Mouse (Mus musculus): ENCODE measurements at regions not wholly inside any gene's neighbourhood (a gene's known extent, or its start where the extent isn't known, plus 50 kb on each side); places are given as distances from the start of the nearest gene placed in this dataset.
A peak's percentile ranks its signal among the peaks of the same experiment; 100 is the strongest.

GRCm38 (mm10) chr19:25980308-25980707 lies 308.1 kb downstream of the Dmrt2 start:
- no peaks in the 10 kb centered on the region for H3K9me3 ChIP-seq (ENCODE audit: control insufficient read depth, low read length)
- no peak overlapping the region for H3K27ac ChIP-seq (ENCODE audit: low read length)
- no peaks in the 10 kb centered on the region for H3K36me3 ChIP-seq (ENCODE audit: control insufficient read depth, insufficient read depth)
- H3K4me1 ChIP-seq (replicated peaks; ENCODE audit: control insufficient read depth, insufficient read depth, low read length) = no peaks in the 10 kb centered on the region
- no peak overlapping the region for H3K4me2 ChIP-seq (ENCODE audit: low read length)
- H3K9ac ChIP-seq (replicated peaks; ENCODE audit: low read depth, low read length) = no peak overlapping the region
- no peak overlapping the region for H3K4me3 ChIP-seq (replicated peaks; ENCODE audit: low read length)
- H3K27me3 ChIP-seq (replicated peaks; ENCODE audit: control insufficient read depth, insufficient read depth, low read length) = no peaks in the 10 kb centered on the region
- ATAC-seq = no peak
- WGBS = 61% methylated on average over 4 of the region's 4 CpGs

- no peak overlapping the region for H3K9ac ChIP-seq (replicated peaks; ENCODE audit: low read depth, low read length)
- 20% methylated on average over 8 of the region's 8 CpGs for WGBS
- ATAC-seq = peak; percentile 89
- no peak overlapping the region for H3K4me2 ChIP-seq (ENCODE audit: low read length)
- H3K9me3 ChIP-seq (ENCODE audit: control insufficient read depth, low read length) = no peaks in the 10 kb centered on the region
- no peaks in the 10 kb centered on the region for H3K36me3 ChIP-seq (ENCODE audit: control insufficient read depth, insufficient read depth)
- peak overlapping the region; percentile 56 for H3K27ac ChIP-seq (ENCODE audit: low read length)
- H3K4me3 ChIP-seq (replicated peaks; ENCODE audit: low read length) = no peak overlapping the region
- H3K4me1 ChIP-seq (replicated peaks; ENCODE audit: control insufficient read depth, insufficient read depth, low read length) = peaks cover 8% of the 10 kb centered on the region; the same call in 1 of the 2 replicates
- H3K27me3 ChIP-seq (replicated peaks; ENCODE audit: control insufficient read depth, insufficient read depth, low read length) = no peaks in the 10 kb centered on the region
Measured at GRCm38 (mm10) chr19:26014620-26015180, 342.5 kb downstream of the Dmrt2 start.

DNA sequence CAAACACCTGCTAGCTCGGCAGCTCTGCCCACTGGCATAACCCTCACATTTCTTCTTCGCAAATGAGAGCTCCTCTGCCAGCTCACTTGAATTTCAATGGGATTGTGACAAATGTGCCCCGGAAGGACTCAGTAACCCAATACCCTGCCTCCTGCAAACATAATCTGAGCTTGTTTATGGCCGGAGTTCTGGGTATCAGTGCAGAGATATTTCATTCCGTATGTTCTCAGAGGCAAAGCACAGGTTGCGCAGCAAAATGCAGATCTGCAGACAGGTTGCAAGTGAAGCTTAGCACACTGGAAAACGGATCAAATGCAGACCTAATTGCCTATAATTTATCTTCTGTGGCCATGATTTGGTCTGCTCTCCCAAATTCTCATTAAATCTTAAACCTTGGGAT lies 348.9 kb downstream of the Dmrt2 start:
- ATAC-seq = no peak
- WGBS = 60% methylated on average over 7 of the region's 7 CpGs

GRCm38 (mm10) chr19:26026103-26026502 lies 353.9 kb downstream of the Dmrt2 start:
- ATAC-seq = no peak
- Histone ChIP-seq H3K27ac (ENCODE audit: low read length) (no peak overlapping the region), H3K9me3 (ENCODE audit: control insufficient read depth, low read length) (no peaks in the 10 kb centered on the region), H3K36me3 (ENCODE audit: control insufficient read depth, insufficient read depth) (no peaks in the 10 kb centered on the region), H3K4me1 (replicated peaks; ENCODE audit: control insufficient read depth, insufficient read depth, low read length) (no peaks in the 10 kb centered on the region), H3K4me3 (replicated peaks; ENCODE audit: low read length) (no peak overlapping the region), H3K4me2 (ENCODE audit: low read length) (no peak overlapping the region), H3K27me3 (replicated peaks; ENCODE audit: control insufficient read depth, insufficient read depth, low read length) (no peaks in the 10 kb centered on the region), H3K9ac (replicated peaks; ENCODE audit: low read depth, low read length) (no peak overlapping the region)
- WGBS = 89% methylated on average over 3 of the region's 3 CpGs

More for the DNA sequence above, 348.9 kb downstream of the Dmrt2 start:
- Histone ChIP-seq H3K4me2 (ENCODE audit: low read length) (no peak overlapping the region), H3K9me3 (ENCODE audit: control insufficient read depth, low read length) (no peaks in the 10 kb centered on the region), H3K27me3 (replicated peaks; ENCODE audit: control insufficient read depth, insufficient read depth, low read length) (no peaks in the 10 kb centered on the region), H3K27ac (ENCODE audit: low read length) (no peak overlapping the region), H3K36me3 (ENCODE audit: control insufficient read depth, insufficient read depth) (no peaks in the 10 kb centered on the region), H3K4me1 (replicated peaks; ENCODE audit: control insufficient read depth, insufficient read depth, low read length) (no peaks in the 10 kb centered on the region), H3K4me3 (replicated peaks; ENCODE audit: low read length) (no peak overlapping the region), H3K9ac (replicated peaks; ENCODE audit: low read depth, low read length) (no peak overlapping the region)

- no peak overlapping the region for H3K9ac ChIP-seq (replicated peaks; ENCODE audit: low read depth, low read length)
- H3K36me3 ChIP-seq (ENCODE audit: control insufficient read depth, insufficient read depth) = no peaks in the 10 kb centered on the region
- H3K27me3 ChIP-seq (replicated peaks; ENCODE audit: control insufficient read depth, insufficient read depth, low read length) = no peaks in the 10 kb centered on the region
- no peaks in the 10 kb centered on the region for H3K4me1 ChIP-seq (replicated peaks; ENCODE audit: control insufficient read depth, insufficient read depth, low read length)
- no peak overlapping the region for H3K4me2 ChIP-seq (ENCODE audit: low read length)
- ATAC-seq = no peak
- H3K4me3 ChIP-seq (replicated peaks; ENCODE audit: low read length) = no peak overlapping the region
- no peak overlapping the region for H3K27ac ChIP-seq (ENCODE audit: low read length)
- WGBS = 12% methylated on average over 7 of the region's 7 CpGs
- no peaks in the 10 kb centered on the region for H3K9me3 ChIP-seq (ENCODE audit: control insufficient read depth, low read length)
Measured at GRCm38 (mm10) chr19:26037270-26037669, 365.1 kb downstream of the Dmrt2 start.

- Histone ChIP-seq H3K27me3 (replicated peaks; ENCODE audit: control insufficient read depth, insufficient read depth, low read length) (no peaks in the 10 kb centered on the region), H3K9ac (replicated peaks; ENCODE audit: low read depth, low read length) (no peak overlapping the region), H3K9me3 (ENCODE audit: control insufficient read depth, low read length) (no peaks in the 10 kb centered on the region), H3K27ac (ENCODE audit: low read length) (no peak overlapping the region), H3K4me3 (replicated peaks; ENCODE audit: low read length) (no peak overlapping the region), H3K36me3 (ENCODE audit: control insufficient read depth, insufficient read depth) (no peaks in the 10 kb centered on the region), H3K4me1 (replicated peaks; ENCODE audit: control insufficient read depth, insufficient read depth, low read length) (no peaks in the 10 kb centered on the region), H3K4me2 (ENCODE audit: low read length) (no peak overlapping the region)
- no peak for ATAC-seq
- WGBS = 16% methylated on average over 9 of the region's 9 CpGs
Measured at GRCm38 (mm10) chr19:26051478-26052215, 379.4 kb downstream of the Dmrt2 start.

DNA sequence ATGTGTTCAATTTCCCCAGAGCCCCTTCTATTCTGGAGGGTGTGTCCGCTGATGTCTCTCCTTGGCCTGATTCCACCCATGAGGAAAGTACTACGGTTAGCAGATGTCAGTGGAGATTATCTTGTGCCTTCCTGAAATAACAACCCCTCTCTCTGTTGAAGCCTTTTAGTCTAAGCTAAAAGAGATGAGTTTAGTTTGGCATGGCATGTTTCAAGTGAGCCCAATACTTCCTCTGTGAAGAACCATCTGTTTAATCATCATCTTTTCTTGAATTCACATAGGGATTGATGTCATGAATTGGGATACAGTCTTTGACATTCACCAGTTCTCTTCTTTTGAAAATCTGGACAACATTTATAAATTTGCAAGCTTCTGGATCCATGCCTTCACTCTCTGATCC lies 387.5 kb downstream of the Dmrt2 start:
- Histone ChIP-seq H3K36me3 (ENCODE audit: control insufficient read depth, insufficient read depth) (no peaks in the 10 kb centered on the region), H3K27me3 (replicated peaks; ENCODE audit: control insufficient read depth, insufficient read depth, low read length) (no peaks in the 10 kb centered on the region), H3K27ac (ENCODE audit: low read length) (no peak overlapping the region), H3K9ac (replicated peaks; ENCODE audit: low read depth, low read length) (no peak overlapping the region), H3K9me3 (ENCODE audit: control insufficient read depth, low read length) (no peaks in the 10 kb centered on the region), H3K4me1 (replicated peaks; ENCODE audit: control insufficient read depth, insufficient read depth, low read length) (no peaks in the 10 kb centered on the region), H3K4me3 (replicated peaks; ENCODE audit: low read length) (no peak overlapping the region), H3K4me2 (ENCODE audit: low read length) (no peak overlapping the region)
- WGBS = 82% methylated on average over 2 of the region's 2 CpGs
- ATAC-seq = no peak

DNA sequence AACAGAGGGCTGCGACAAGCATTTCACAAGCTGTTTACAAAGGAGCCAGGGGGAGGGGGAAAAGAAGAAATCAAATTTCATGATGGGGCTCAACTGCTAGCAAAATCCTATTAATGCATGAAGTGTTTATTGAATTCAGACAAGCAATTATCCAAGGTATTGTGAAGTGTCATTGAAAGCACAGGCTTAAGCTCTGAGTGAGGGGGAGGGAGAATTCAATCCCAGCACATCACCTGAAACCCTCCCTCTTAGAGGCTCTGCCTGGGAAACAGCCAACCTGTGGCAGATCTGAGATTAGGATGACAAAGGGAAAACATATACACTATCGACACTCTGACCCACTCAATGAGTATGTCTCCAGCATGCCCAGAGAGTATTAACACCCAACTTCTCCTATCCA lies 396.3 kb downstream of the Dmrt2 start:
- 31% methylated on average over 2 of the region's 2 CpGs for WGBS
- Histone ChIP-seq H3K4me1 (replicated peaks; ENCODE audit: control insufficient read depth, insufficient read depth, low read length) (no peaks in the 10 kb centered on the region), H3K27me3 (replicated peaks; ENCODE audit: control insufficient read depth, insufficient read depth, low read length) (no peaks in the 10 kb centered on the region), H3K9me3 (ENCODE audit: control insufficient read depth, low read length) (no peaks in the 10 kb centered on the region), H3K36me3 (ENCODE audit: control insufficient read depth, insufficient read depth) (no peaks in the 10 kb centered on the region), H3K27ac (ENCODE audit: low read length) (no peak overlapping the region), H3K9ac (replicated peaks; ENCODE audit: low read depth, low read length) (no peak overlapping the region), H3K4me2 (ENCODE audit: low read length) (no peak overlapping the region), H3K4me3 (replicated peaks; ENCODE audit: low read length) (no peak overlapping the region)
- no peak for ATAC-seq

GRCm38 (mm10) chr19:26069908-26070307 lies 397.7 kb downstream of the Dmrt2 start:
- Histone ChIP-seq H3K36me3 (ENCODE audit: control insufficient read depth, insufficient read depth) (no peaks in the 10 kb centered on the region), H3K27me3 (replicated peaks; ENCODE audit: control insufficient read depth, insufficient read depth, low read length) (no peaks in the 10 kb centered on the region), H3K4me1 (replicated peaks; ENCODE audit: control insufficient read depth, insufficient read depth, low read length) (no peaks in the 10 kb centered on the region), H3K4me3 (replicated peaks; ENCODE audit: low read length) (no peak overlapping the region), H3K27ac (ENCODE audit: low read length) (no peak overlapping the region), H3K9me3 (ENCODE audit: control insufficient read depth, low read length) (no peaks in the 10 kb centered on the region), H3K4me2 (ENCODE audit: low read length) (no peak overlapping the region), H3K9ac (replicated peaks; ENCODE audit: low read depth, low read length) (no peak overlapping the region)
- ATAC-seq = no peak
- WGBS = 87% methylated on average over 3 of the region's 3 CpGs
